Mouse (Mus musculus) v-Abl transformed pro-B cells (cell line): ENCODE data around the gene Rbfox3.
"Not testable (repeated sequence)": the region's sequence is repeated elsewhere in the genome, so short reads cannot be mapped to it uniquely, and the experiment has no call there.

Experiments used
- in situ Hi-C, 2 experiments: fragments of 400-800 bp; cut with MboI; formaldehyde crosslinking; loops; one replicate each; pipeline ENCODE4 v1.15.1; 2025; ENCODE audit not compliant: unreplicated experiment in 2 of 2

Rbfox3 gene

GRCm38 (mm10) chr11:118832793-118833481 lies 78.5 kb downstream of the Rbfox3 start:
- in situ Hi-C loops = no loop called here

GRCm38 (mm10) chr11:118831730-118832129 lies 79.7 kb downstream of the Rbfox3 start:
- in situ Hi-C loops = no loop called here

GRCm38 (mm10) chr11:118825280-118826094 lies 85.9 kb downstream of the Rbfox3 start:
- in situ Hi-C loops = no loop called here

- in situ Hi-C loops = no loop called here
Measured at GRCm38 (mm10) chr11:118821353-118821752, 90.0 kb downstream of the Rbfox3 start.

- in situ Hi-C loops = no loop called here
Measured at GRCm38 (mm10) chr11:118818528-118818927, 92.9 kb downstream of the Rbfox3 start.

GRCm38 (mm10) chr11:118815118-118815517 lies 96.3 kb downstream of the Rbfox3 start:
- in situ Hi-C loops = no loop called here

- in situ Hi-C loops = no loop called here
Measured at GRCm38 (mm10) chr11:118813942-118814341, 97.5 kb downstream of the Rbfox3 start.

GRCm38 (mm10) chr11:118811404-118811803 lies 100.0 kb downstream of the Rbfox3 start:
- in situ Hi-C loops = no loop called here

- in situ Hi-C loops = no loop called here
Measured at GRCm38 (mm10) chr11:118807511-118807910, 103.9 kb downstream of the Rbfox3 start.

GRCm38 (mm10) chr11:118794856-118795602 lies 116.4 kb downstream of the Rbfox3 start:
- in situ Hi-C loops = no loop called here

- in situ Hi-C loops = no loop called here
Measured at GRCm38 (mm10) chr11:118793639-118794021, 117.8 kb downstream of the Rbfox3 start.

GRCm38 (mm10) chr11:118792916-118793638 lies 118.3 kb downstream of the Rbfox3 start:
- in situ Hi-C loops = no loop called here

- in situ Hi-C loops = no loop called here
Measured at GRCm38 (mm10) chr11:118792163-118792915, 119.1 kb downstream of the Rbfox3 start.

- in situ Hi-C loops = no loop called here
Measured at GRCm38 (mm10) chr11:118791391-118791790, 120.0 kb downstream of the Rbfox3 start.

GRCm38 (mm10) chr11:118788091-118788490 lies 123.3 kb downstream of the Rbfox3 start:
- in situ Hi-C loops = no loop called here

- in situ Hi-C loops = no loop called here
Measured at GRCm38 (mm10) chr11:118782677-118783076, 128.7 kb downstream of the Rbfox3 start.

- in situ Hi-C loops = no loop called here
Measured at GRCm38 (mm10) chr11:118775753-118776152, 135.6 kb downstream of the Rbfox3 start.

- in situ Hi-C loops = not testable (repeated sequence)
Measured at GRCm38 (mm10) chr11:118774777-118775176, 136.6 kb downstream of the Rbfox3 start.

GRCm38 (mm10) chr11:118773076-118773583 lies 138.3 kb downstream of the Rbfox3 start:
- in situ Hi-C loops = no loop called here

- in situ Hi-C loops = no loop called here
Measured at GRCm38 (mm10) chr11:118771358-118771757, 140.0 kb downstream of the Rbfox3 start.
